ENCODE assay signal across 8 mouse cellular contexts in genomic region chr4:154390333-154391080, GRCm38 (mm10). TPM values are rescaled to one million over a fixed set of nuclear protein-coding genes. Genes with fewer than 3 reads are reported as not detected.
DNase-seq lines count a peak whose midpoint lies in the region; ATAC-seq and TF ChIP-seq lines count a peak whose summit lies in the region.
"Had no signal": no experiment of that assay in that cellular context is flagged by ENCODE, and none has a peak within 500 bp of the region (broad histone marks: within the 10 kb centered on the region; RNA-seq: fewer than 3 reads in every experiment).

No protein-coding gene starts in this region.

- ATAC-seq in lung, embryonic 14.5 days (ENCODE audit: insufficient read depth): peak; percentile 61
- no peak for ATAC-seq in embryonic facial prominence, embryonic 13.5 days (ENCODE audit: insufficient number of reproducible peaks, insufficient read depth, low FRiP score, low TSS enrichment, low read depth)
- ATAC-seq in intestine, embryonic 14.5 days (replicated peaks; ENCODE audit: low FRiP score, low TSS enrichment, low read depth): no peak
- ATAC-seq in megakaryocyte progenitor cell, adult 5-6 weeks (replicated peaks; ENCODE audit: poor library complexity): peak; percentile 48

- TF ChIP-seq CTCF in lung, embryonic 14.5 days (IDR thresholded peaks at IDR 0.05; ENCODE audit: low read depth): 0 out of 2 replicates have a peak, but pooled peaks have one; percentile 14
- TF ChIP-seq CTCF in lung, adult 2 months (IDR thresholded peaks at IDR 0.05; ENCODE audit: insufficient read depth, low read length): no peak

- H3K36me3 ChIP-seq in lung, embryonic 14.5 days (ENCODE audit: insufficient read depth): no peaks in the 10 kb centered on the region
- no peaks in the 10 kb centered on the region for H3K36me3 ChIP-seq in embryonic facial prominence, embryonic 13.5 days
- H3K36me3 ChIP-seq in intestine, embryonic 14.5 days (ENCODE audit: control insufficient read depth, insufficient read depth, low read length): no peaks in the 10 kb centered on the region

- H3K9ac ChIP-seq in lung, embryonic 14.5 days: peak overlapping the region; percentile 26
- H3K9ac ChIP-seq in embryonic facial prominence, embryonic 13.5 days: peak overlapping the region; percentile 52
- H3K9ac ChIP-seq in intestine, embryonic 14.5 days (ENCODE audit: low read length): peak overlapping the region; percentile 16; the same call in 1 of the 2 replicates

- 16% methylated on average over 20 of the region's 20 CpGs for WGBS in lung, embryonic 14.5 days
- 41% methylated on average over 20 of the region's 20 CpGs for WGBS in lung, adult 2 months
- 9% methylated on average over 20 of the region's 20 CpGs for WGBS in embryonic facial prominence, embryonic 13.5 days
- 18% methylated on average over 20 of the region's 20 CpGs for WGBS in intestine, embryonic 14.5 days

- DNase-seq in lung, embryonic 14.5 days: peak; percentile 76
- no peak for DNase-seq in lung, adult 2 months
- DNase-seq in intestine, embryonic 14.5 days (ENCODE audit: low spot score): no peak
- no peak for DNase-seq in yolk sac, embryonic 10.5 days (ENCODE audit: low spot score)
- DNase-seq in ovary, postnatal 36 days (ENCODE audit: low spot score): no peak

- TF ChIP-seq POLR2A in lung, adult 2 months (IDR thresholded peaks at IDR 0.05; ENCODE audit: borderline replicate concordance, extremely low read depth, low read depth, low read length): no peak

- peak overlapping the region; percentile 67 for H3K27ac ChIP-seq in lung, embryonic 14.5 days (ENCODE audit: low read depth)
- H3K27ac ChIP-seq in embryonic facial prominence, embryonic 13.5 days: peak overlapping the region; percentile 60
- peak overlapping the region; percentile 70; the same call in 1 of the 2 replicates for H3K27ac ChIP-seq in intestine, embryonic 14.5 days (ENCODE audit: low read depth)

- H3K4me3 ChIP-seq in lung, embryonic 14.5 days (ENCODE audit: low read depth, low read length): no peak overlapping the region
- no peak overlapping the region for H3K4me3 ChIP-seq in lung, adult 2 months (replicated peaks; ENCODE audit: extremely low read depth, low read depth, low read length)
- H3K4me3 ChIP-seq in embryonic facial prominence, embryonic 13.5 days: no peak overlapping the region
- H3K4me3 ChIP-seq in intestine, embryonic 14.5 days (ENCODE audit: low read depth, low read length): no peak overlapping the region

- H3K4me2 ChIP-seq in lung, embryonic 14.5 days: peak overlapping the region; percentile 31; the same call in 1 of the 2 replicates
- peak overlapping the region; percentile 26 for H3K4me2 ChIP-seq in embryonic facial prominence, embryonic 13.5 days
- peak overlapping the region; percentile 1; the same call in 1 of the 2 replicates for H3K4me2 ChIP-seq in intestine, embryonic 14.5 days (ENCODE audit: low read length)

- H3K27me3 ChIP-seq in lung, embryonic 14.5 days (ENCODE audit: insufficient read depth, low read length): no peaks in the 10 kb centered on the region
- no peaks in the 10 kb centered on the region for H3K27me3 ChIP-seq in embryonic facial prominence, embryonic 13.5 days
- H3K27me3 ChIP-seq in intestine, embryonic 14.5 days (replicated peaks; ENCODE audit: control insufficient read depth, insufficient read depth, low read length): no peaks in the 10 kb centered on the region

- H3K4me1 ChIP-seq in lung, embryonic 14.5 days (ENCODE audit: insufficient read depth): peaks cover 23% of the 10 kb centered on the region
- no peaks in the 10 kb centered on the region for H3K4me1 ChIP-seq in lung, adult 2 months (ENCODE audit: control insufficient read depth, insufficient read depth, low read length)
- peaks cover 76% of the 10 kb centered on the region for H3K4me1 ChIP-seq in embryonic facial prominence, embryonic 13.5 days
- H3K4me1 ChIP-seq in intestine, embryonic 14.5 days (replicated peaks; ENCODE audit: control insufficient read depth, insufficient read depth, low read length): peaks cover 14% of the 10 kb centered on the region

- H3K9me3 ChIP-seq in lung, embryonic 14.5 days (ENCODE audit: low read depth, low read length): no peaks in the 10 kb centered on the region
- no peaks in the 10 kb centered on the region for H3K9me3 ChIP-seq in embryonic facial prominence, embryonic 13.5 days
- H3K9me3 ChIP-seq in intestine, embryonic 14.5 days (ENCODE audit: control insufficient read depth, low read length): no peaks in the 10 kb centered on the region

RNA-seq across cellular contexts. Expression of gene B230104I21Rik, which starts 54.6 kb away (rescaled TPM):
- polyA plus RNA-seq in lung, embryonic 14.5 days (2014; fragmentation: Nextera tagmentation; extraction: Ambion mirVana): not detected in 2 replicates
- polyA plus RNA-seq in lung, adult 2 months (2012; rRNA removed): not detected in 2 replicates
- polyA plus RNA-seq in embryonic facial prominence, embryonic 13.5 days (2015; fragmentation: Nextera tagmentation; extraction: Ambion mirVana): not detected in 2 replicates
- polyA plus RNA-seq in intestine, embryonic 14.5 days (2014; fragmentation: Nextera tagmentation; extraction: Ambion mirVana): 0.22 TPM in 1 of 2 replicates, not detected in the other
- not detected in 2 replicates for total RNA-seq in megakaryocyte progenitor cell, adult 5-6 weeks (2015)
- total RNA-seq in megakaryocyte progenitor cell, adult 5-6 weeks (2017): not detected in 2 replicates
- total RNA-seq: liver, adult 2 months had no signal
- polyA plus RNA-seq: liver, adult 2 months had no signal

Comparison
In these comparisons a context has a peak if more than half of its experiments do, and no peak if none do; other contexts are left out.
1. ATAC-seq: peak in lung, embryonic 14.5 days (single experiment) and megakaryocyte progenitor cell, adult 5-6 weeks (single experiment); none in embryonic facial prominence, embryonic 13.5 days (single experiment) and intestine, embryonic 14.5 days (single experiment).
2. Peak in every context shown above with its lines, with median percentiles within 50 percentile points of each other: H3K27ac ChIP-seq, H3K4me2 ChIP-seq and H3K9ac ChIP-seq.